Mouse (Mus musculus) kidney, postnatal 14 days (tissue): ENCODE measurements at regions not wholly inside any gene's neighbourhood (a gene's known extent, or its start where the extent isn't known, plus 50 kb on each side); places are given as distances from the start of the nearest gene placed in this dataset.

ENCODE experiments used
- DNase-seq: peaks from one replicate; pipeline ENCODE4 v3.0.0; 2022; ENCODE audit warnings: mixed read lengths

DNA sequence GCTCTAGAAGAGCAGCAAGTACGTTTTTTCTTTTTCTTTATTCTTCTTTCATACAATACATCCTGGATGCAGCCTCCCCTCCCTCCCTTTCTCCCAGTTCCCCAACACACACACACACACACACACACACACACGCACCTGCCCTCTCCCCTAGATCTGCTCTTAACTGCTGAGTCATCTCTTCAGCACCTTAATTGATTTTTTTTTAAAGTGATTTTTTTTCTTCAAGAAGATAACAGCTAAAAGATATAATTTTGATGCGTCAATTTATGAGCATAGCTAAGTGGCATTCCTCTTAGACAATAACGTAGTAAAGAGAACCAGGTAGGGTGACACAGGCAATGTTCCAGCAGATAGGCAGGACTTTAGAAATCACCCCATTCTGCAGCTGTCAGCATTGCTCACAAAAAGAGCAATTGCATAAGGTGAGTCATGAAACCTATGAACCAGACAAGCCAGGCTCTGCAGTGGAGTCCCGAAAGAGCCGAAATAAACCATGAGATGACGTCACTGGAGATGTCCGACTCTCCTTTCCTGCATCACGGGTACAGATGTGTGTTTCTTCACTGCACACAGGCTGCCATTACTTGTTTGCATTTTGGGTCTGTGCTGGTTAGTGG is 63.9 kb upstream of the Tnrc6a start:
- DNase-seq: no peak

DNA sequence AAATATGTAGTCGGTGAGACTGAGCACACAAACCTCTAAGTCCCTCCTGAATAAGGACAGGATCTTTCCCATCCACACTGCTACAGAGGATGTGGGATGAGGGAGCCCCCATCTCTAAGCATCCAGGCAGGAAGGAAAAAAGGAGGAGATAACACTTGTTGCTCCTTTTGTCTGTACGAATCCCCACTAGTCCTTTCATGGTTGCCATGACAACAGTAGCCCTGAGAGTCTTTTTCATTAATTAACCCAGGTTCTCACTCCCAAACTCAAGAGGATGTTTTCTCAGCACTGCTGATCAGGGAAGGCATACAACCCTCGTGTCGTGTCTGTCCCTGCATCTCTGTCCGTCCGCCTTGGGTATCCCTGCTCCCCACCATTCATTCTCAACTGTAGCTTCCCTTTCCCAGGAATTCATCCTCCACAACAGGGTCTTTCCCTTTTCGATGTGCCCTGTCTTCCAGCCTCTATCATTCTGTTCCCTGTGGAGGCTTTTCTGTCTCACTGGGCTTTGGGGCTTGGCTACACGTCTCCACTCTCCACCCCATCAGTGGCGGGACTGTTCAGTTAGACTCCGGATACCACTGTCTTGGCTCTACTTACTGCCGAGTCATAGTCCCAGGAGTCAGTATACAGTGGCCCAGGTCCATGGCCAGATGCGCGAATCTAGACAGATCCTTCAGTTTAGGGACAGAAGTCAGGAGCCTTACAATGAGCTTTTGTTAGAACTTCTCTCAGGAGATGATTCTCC is 60.2 kb upstream of the Tnrc6a start:
- no peak for DNase-seq

DNA sequence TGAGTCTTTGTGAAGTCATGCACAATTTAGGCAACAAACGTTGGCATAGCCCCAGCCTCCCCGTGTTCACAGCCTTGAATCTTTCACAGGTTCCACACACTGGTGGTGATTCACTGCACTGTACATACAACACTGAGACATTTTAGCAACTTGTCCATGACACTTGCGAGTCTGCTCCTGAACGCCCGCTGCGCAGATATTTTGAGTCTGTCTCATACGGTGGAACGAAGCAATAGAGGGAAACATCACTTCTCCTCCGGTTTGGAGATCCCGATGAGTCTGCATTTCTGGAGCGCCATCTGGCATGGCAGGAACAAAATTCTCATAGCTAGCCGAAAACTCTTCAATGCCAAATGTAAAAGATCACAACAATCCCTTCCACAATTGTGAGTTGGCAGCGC is 57.7 kb upstream of the Tnrc6a start:
- no peak for DNase-seq

DNA sequence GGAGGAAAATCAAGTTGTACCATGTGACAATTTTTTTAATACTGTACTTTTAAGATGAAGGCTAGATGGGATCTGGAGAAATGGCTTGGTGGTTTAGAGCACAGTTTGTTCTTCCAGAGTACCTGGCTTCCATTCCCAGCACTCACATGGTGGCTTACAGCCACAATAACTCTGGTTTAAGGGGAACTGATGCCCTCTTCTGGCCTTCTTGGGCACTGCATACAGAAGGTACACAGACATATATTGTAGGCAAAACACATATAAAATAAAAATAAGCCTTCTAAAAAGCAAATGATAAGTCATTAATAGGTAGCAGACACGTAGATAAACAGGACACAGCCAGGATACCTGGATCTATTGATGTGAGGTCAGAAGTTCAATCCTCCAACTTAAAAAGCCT is 56.3 kb upstream of the Tnrc6a start:
- no peak for DNase-seq

DNA sequence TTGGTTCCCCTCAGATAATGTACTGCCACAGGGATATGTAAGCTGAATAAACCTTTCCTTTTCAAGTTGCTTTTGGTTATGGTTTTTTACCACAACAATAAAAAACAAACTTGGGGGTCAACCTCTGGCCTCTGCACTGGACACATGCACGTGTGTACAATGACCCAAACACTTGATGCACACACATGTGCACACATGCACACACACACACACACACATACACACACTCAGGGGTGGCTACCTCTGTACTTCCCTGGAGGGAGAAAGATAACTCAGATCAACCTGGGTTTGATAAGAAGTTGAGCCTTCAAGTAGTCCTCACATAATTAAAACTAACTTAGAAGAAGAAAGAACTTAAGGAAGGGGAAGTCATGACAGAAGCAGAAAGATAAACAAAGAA is 55.4 kb upstream of the Tnrc6a start:
- no peak for DNase-seq

DNA sequence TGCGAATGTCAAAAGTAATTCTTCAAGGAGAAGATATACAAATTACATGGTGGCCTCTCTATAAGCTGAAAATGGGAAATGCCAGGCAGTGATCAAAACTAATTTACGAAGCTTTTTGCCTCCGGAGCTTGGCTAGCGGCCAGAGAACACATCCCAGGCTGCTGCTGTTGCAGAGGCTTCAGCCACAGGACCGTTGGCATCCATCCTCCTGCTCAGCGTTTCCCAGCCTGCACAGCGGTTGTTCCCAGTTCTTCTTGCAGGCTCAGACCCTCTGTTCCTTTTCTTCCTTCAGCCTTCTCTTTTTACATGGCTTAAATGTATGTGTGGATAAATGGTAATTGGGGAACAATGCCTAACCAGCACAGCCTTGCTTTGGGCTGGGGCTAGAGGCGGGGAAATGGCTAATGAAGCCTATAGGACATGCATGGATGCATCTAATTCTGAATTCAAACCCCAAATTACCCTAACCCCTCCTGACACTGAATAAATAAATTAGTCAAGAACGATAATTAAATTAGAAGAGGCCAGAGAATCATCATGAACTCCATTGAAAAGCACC is 54.9 kb upstream of the Tnrc6a start:
- DNase-seq: peak; percentile 44

DNA sequence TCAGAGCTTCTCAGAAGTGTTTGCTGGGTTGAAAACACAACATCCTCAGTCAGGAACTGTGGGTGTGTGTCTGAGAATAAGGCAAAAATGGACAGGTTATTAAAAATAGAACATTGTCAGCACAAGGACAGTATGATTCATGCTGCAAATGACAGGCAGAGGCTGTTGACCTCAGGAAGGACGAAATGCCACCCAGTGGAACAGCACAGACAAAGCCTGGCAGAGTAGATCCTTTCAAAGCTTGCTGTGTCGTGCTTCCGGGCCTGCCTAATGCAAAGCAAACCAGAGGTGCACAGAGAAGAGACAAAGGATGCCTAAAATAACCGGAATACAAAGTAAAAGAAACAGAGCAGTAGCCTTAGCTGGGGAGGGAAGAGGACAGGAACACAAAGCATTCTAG is 54.4 kb upstream of the Tnrc6a start:
- DNase-seq: peak; percentile 32

DNA sequence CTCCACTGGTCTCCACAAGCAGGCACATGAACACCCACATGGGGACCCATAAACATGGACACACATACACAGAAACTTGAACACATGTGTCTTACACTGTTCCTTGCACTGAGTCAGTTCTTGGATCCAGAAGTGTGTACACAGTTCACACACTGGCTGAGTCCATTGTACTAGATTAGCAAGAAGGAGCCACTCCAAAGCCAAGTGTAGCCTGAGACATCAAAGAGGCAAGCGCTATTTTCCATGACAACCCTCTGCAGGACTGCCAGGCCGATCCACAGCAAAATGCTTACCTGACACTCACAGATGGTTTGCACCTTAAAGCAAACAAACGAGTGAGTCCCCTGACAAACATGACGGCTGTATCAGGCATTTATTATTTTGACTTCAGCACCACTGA is 52.8 kb upstream of the Tnrc6a start:
- no peak for DNase-seq
